Mouse (Mus musculus): ENCODE data around the gene Adssl1.

Gene Adssl1

DNA sequence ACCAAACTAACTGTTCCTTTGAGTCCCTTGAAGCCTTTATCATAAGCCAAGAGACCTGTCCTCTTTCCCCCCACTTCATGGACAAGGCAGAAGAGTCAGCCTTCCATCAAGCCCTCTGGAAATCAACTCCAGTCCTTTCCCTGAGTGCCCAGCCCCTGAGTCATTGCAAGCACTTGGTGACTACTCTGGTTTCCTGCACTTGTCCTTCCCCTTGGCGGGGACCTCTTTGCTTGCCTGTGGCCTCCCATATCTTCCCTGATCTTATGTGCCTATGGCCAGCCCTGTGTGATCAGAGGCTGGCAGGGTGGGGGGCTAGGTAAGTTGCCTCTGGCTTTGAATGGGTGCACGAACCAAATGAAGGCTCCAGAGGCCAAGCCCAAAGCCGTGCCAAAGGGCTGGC, 2.1 kb downstream of the Adssl1 start:
- DNase-seq (ENCODE audit: low spot score in 2 of 2): no peak

DNA sequence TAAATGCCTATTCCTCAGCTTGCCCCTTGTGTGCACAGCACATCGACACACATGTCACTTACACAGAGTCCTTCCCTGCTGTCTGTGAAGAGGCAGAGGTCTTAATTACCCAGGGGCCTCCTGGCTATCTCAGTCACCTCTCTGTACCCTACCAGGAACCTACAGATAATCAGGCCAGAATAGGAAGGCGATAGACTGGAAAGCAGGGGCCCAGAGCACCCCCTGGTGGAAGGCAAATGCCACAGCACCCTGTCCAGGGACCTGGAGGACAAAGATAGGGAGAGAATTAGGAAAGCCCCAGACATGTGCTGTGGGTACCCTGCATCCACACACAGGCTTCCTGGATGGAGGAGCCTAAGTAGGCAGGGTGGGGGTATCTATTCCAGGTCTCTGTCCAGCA, 3.9 kb downstream of the Adssl1 start:
- peak; percentile 57 to 67 for DNase-seq (ENCODE audit: low spot score in 2 of 2)

DNA sequence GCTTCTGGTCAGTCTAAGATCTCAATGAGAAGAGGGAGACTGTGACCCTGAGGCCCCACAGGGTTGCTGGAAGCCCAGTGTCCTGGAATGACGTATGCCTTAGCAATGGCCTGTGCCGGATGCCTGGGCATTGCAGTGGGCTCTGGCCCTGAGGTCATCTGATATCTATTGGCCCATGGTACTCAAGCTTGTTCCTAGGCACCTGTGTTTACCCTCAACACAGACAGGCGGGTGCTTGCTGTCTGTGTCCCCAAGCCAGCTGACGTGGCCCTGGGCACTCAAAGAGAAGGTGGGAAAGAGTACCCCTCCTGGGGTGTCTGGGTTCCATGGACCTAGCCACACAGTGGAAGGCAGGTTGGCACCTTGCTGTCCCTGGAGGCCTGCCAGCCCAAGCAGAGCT, 5.9 kb downstream of the Adssl1 start:
- DNase-seq (ENCODE audit: low spot score in 2 of 2): no peak

DNA sequence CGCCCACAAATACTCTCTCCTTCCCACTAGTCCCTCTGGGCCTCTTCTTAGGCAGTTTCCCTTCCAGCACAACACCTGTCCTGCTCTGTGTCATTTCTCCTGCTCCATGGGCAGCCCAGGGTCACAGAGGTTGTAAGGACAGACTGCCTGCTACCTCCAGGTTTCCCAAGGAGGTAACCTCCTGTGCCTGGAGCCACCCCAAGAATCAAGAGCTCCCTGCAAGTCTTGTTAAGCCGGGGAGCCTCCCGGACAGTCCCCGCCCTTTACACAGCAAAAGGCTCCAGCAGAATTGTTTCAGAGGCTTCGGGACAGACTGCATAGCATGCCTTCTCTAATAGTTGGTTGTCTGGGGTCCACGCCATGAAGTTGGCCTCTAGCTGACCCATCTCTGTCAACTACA, 6.6 kb downstream of the Adssl1 start:
- DNase-seq (ENCODE audit: low spot score in 2 of 2): no peak

DNA sequence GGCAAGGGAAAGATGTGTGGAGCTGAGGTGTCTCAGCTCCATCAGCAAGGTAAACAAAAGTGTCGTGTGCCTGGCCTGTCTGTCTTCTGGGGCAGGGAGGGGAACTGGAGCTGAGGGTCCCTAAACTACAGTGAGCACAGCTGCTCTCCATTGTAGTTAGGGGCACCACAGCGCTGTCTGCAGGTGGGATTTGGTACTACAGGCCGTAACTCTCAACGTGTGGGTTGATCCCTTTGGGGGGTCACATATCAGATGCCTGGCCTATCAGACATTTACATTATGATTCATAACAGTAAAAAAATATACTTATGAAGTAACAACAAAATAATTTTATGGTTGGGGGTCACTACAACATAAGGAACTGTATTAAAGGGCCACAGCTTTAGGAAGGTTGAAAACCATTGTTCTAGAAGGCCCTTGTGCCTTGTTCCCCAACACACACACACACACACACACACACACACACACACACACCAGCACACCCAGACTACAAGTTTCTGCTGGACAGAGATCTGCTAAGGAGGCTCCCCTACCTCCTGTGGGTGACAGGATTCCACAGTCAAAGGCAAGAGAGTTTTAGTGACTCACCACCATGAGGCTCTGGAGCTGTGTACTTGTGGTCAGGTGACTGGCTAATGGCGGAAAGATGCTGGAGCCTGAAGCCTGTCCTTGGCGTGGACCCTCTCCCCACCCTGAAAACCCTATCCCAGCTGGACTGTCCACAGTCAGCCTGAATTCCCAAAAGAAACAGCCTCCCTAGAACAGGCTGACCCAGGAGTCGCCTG, 7.4 kb downstream of the Adssl1 start:
- peak in 1 of 2 experiments; percentile 21 for DNase-seq (ENCODE audit: low spot score in 2 of 2)

DNA sequence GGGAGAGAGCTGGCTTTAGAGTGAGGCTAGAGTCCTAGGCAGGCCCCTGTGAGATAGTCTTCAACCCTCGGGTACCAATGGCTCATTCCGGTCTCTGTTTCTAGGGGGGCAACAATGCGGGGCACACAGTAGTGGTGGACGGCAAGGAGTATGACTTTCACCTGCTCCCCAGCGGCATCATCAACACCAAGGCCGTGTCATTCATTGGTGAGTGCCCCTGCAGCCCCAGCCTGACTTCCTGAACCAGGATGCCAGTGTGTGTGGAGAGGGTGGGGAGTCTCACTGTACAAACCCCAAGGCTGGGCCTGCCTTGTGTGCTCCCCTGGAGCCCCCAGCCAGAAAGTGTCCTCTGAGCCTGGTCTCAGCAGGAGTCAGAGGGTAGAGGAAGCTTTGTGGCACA, 8.4 kb downstream of the Adssl1 start:
- peak in 1 of 2 experiments; percentile 22 for DNase-seq (ENCODE audit: low spot score in 2 of 2)

DNA sequence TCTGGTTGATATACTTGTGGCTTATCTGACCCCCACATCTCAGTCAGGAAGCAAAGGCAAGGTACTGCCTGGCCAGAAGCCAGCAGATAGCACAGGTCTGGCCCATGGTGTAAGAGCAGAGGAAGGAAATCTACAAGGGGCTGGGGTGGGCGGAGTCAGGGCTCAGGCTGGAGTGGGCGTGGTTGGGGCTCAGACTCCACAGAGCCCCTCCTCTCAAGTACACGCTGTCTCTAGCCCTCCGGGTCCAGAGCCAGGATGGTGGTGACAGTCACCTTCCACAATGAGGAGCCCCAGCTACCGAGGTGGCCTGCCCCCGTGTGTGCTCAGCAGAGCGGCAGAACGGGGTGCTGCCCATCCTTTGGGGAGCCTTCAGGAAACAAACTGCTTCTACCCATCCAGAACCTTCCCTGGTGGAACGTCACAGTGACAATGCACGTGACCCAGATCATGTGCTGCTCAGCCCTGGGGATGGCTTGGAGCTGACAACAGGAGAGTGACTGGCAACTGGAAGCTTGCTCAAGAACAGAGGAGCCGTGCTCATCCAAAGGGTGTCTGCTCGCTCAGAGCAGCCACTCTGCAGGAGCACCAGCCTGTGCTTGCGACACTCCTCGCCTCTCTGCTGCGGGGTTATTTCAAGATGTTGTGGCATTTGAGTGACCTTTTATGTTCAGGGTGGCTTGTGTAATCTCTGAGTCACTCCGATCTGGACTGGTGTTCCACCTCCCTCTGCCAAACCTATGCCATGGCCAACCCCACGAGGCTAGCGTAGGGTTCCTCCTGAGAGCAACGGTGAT, 9.3 kb downstream of the Adssl1 start:
- DNase-seq (ENCODE audit: low spot score in 2 of 2): peak; percentile 51 to 61

DNA sequence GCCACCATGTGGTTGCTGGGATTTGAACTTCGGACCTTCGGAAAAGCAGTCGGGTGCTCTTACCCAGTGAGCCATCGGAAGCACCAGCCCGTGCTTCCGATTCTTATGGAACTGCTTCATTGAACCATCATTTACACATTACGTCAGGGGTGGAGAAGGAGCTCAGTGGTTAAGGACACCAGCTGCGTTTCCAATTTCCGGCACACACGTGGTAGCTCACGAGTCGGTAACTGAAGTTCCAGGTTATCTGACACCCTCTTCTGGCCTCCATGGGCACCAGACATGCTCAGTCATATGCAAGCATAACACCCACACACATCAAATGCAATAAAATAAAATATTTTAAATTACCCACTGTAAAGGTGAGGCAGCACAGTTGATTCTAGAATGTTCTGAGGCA, 10.2 kb downstream of the Adssl1 start:
- no peak for DNase-seq (ENCODE audit: low spot score in 2 of 2)

DNA sequence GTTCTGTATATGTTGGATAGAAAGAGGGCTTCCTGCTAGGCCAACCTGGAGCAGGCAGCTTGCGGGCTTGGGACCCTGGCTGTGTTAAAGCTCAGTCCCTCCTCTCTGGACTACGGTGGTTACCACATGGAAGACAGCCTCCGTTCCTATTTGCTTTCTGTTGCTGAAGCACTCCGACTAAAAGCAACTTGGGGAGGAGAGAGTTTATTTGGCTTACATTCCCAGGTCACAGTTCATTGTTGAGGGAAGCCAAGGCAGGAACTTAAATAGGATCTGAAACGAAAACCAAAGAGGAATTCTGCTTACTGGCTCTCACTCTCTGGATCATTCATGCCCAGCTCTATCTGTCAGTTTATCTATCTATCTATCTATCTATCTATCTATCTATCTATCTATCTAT, 11.0 kb downstream of the Adssl1 start:
- no peak for DNase-seq (ENCODE audit: low spot score in 2 of 2)

DNA sequence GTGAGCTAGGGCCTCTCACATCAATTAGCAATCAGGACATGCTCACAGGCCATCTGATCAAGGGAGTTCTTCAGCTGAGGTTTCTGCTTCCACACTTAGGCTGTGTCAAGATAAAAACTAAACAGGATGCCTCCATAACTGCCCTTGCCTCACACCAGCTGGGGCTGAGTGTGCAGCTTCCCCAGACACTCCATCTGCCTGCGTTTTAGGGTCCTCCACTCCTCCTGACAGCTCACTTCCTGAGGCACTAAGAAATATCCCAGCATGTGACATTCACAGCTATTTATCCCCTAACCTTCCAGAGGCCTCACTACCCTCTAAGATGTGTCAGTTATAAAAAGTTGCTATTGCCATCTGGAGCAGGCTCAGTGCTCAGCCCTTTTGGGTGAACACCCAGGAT, 11.6 kb downstream of the Adssl1 start:
- no peak for DNase-seq (ENCODE audit: low spot score in 2 of 2)

DNA sequence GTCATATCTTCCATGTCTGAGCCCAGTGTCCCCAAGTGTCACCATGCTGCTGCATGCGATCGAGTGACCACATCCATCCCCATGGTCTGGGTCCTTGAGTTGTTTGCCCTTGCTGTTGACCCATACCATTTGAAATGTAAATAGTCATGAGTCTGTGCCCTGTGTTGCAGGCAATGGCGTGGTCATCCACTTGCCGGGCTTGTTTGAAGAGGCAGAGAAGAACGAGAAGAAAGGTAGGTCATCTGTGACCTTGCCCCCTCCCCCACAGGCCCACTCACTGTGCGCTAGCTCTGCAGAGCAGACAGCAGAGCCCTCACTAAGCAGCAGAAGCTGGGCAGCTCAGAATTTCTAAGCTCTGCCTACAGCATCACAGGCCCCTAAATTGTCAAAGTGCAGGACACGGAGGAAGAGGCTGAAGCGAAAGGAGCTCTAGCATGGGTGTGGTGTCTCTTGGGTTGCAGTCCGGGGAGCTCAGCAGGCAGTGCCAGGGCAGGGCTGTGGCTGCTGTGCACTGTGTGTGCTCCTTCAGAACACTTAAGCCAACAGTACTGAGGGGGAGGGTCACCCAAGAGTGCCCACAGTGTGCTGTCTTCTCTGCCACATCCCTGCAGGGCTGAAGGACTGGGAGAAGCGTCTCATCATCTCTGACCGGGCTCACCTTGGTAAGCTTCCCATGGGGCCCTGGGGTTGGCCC, 12.4 kb downstream of the Adssl1 start:
- DNase-seq (ENCODE audit: low spot score in 2 of 2): no peak

DNA sequence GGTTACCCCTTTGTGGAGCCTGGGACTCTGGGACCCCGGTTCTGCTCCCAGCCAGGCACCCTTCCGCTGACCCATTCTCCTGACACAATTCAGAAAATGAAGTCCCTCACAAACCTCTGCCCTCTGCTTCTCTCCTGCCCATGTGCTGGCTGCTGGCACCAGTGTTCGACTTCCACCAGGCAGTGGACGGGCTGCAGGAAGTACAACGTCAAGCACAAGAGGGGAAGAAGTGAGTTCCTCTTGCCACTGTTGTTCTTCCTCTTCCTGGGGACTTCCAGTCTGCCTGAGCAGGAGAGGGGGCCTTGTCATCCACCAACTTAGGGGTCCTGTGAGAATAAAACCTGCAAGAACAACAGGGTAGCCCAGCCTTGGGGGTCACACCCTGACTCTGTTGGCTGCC, 13.1 kb downstream of the Adssl1 start:
- peak in 1 of 2 experiments; percentile 20 for DNase-seq (ENCODE audit: low spot score in 2 of 2)

DNA sequence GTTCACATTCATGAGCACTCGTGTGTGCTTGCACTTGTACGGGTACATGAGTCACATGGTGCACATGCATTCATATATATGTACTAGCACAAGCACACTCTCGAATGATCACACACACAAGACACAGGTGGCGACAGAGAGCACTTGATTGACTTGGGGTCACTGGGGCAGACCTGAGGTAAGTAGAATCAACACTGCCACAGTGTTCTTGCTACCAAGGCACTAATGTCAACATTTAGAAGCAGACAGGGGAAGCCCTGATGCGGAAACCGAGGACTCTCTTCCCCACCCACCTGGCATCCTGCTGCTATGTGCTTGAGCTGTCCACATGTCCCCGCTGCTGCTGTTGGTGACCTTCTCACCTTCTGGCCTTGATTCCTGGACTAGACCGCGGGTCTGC, 13.8 kb downstream of the Adssl1 start:
- DNase-seq (ENCODE audit: low spot score in 2 of 2): peak in 1 of 2 experiments; percentile 38

DNA sequence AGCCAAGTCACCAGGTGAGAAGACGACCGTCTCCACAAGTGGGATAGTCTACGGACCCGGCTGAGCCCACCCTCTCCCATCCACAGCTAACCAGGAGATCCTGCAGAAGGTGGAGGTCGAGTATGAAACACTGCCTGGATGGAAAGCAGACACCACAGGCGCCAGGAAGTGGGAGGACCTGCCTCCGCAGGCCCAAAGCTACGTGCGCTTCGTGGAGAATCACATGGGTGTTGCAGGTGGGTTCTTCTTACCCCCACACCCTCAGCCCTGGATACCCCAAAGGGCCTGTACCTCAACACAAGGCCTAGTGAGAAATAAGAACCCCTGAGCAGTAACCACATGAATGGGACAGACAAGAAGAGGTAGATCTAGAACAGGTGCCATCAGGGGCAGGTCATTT, 19.7 kb downstream of the Adssl1 start:
- no peak for DNase-seq (ENCODE audit: low spot score in 2 of 2)

DNA sequence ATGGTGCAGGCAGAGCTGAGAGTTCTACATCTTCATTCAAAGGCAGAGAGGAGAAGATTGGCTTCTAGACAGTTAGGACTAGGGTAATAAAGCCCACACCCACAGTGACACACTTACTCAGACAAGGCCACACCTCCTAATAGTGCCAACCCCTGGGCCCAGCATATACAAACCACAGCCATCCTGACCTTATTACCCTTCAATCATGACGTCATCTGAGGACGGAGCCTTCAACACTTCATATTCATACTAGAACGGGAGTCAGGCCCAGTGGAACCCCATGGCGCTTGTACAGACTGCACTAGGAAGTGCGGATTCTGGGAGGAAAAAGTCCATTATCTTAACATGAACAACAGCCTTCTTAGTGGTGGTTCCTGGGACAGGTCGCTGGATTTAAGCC, 23.3 kb downstream of the Adssl1 start:
- DNase-seq (ENCODE audit: low spot score in 2 of 2): no peak

DNA sequence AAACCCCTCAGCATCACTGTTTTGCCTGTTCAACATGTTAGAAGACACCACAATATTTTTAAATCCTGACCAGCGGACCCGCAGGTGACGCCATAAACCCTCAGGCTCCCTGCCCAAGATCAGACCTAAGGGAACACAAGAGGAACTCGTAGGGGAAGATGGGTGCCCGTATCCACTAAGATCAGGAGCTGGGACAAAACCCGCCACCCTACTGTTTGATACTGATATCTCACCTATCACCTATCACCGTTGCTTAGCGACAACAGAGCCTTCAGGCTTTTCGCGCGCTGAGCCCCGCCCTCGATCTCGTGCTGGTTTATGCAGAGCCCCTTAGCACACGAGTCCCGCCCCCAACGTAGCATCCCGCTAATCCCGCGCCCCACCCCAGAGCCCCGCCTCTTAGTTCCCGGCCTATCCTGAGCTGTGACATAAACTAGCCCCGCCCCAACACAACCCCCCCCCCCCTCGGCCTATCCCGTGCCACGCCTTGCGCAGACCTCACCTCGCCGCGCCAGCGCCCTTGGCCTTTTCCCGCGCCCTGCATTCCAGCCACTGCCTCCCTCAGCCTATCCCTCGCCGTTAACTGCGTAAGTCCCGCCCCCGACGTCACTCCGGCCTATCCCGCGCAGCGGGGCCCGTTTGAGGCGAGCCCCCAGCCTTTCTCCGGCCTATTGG, 24.5 kb downstream of the Adssl1 start, which contains the start of gene Siva1:
Gene Siva1 (plus strand): TSS at position 500 of the 675 bp plus-strand sequence.
- peak; percentile 96 to 98 for DNase-seq (ENCODE audit: low spot score in 2 of 2)

DNA sequence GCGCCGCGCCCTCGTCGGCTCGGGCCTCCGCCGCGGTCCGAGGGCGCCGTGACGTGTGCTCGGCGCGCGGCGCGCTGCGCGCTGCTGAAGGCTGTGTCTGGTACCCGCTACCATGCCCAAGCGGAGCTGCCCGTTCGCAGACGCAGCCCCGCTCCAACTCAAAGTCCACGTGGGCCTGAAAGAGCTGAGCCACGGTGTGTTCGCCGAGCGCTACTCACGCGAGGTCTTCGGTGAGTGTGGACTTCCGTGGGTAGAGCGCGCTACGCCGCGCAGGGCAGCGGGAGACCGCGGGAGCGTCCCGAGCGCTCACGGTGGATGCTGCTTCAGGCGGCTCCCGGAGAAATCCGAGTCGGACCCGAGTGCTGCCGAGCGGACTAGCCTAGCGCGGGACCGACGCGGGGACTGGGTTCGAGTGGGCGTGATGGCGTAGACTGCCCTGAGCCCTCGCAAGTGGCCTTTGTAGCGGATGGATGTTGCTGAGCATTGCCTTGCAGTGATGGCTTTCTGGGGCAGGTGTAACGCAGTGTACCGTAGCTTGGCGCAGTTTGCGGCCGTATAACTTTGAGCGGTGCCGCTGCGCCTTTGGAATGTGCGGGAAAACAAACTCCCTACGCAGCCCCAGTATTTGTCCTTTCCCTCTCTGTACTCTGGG, 25.1 kb downstream of the Adssl1 start:
- no peak for DNase-seq (ENCODE audit: low spot score in 2 of 2)

DNA sequence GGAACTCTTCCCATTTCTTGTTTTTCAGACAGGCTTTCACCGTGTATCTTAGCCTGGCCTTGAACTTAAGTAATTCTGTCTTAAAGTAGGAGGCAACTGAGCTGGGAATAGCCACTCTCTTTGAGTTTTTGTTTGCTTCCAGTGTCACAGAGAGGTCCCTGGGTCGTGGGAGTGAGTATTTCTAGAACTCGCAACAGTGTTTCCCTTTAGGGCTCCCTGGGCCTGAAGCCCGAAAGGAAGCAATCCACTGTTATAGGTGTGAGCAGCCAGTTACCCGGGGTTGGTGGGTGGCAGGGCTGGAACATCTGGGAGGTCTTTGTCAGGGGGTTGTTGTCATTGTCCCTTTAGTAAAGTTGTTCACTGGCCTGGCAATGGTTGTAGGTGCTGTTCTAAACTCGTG, 26.3 kb downstream of the Adssl1 start:
- no peak for DNase-seq (ENCODE audit: low spot score in 2 of 2)

DNA sequence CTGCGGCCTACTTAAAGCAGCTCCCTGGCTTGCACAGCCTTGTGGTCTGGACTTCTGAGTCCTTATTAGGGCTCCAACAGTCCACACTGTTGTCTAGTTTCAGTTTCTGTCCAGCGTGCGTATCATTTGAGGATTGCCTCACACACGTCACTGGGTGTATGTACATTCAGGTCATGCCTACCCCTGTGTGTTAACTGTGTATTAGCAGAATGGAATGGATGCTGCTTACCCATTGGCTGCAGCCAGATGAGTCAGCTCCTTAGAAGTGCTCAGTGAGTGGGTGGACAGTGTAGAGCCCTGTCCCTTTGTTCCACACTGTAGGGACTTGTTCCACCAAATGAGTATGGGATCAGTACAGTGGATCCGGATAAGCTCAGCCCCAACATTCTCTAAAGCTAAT, 28.2 kb downstream of the Adssl1 start:
- no peak for DNase-seq (ENCODE audit: low spot score in 2 of 2)

DNA sequence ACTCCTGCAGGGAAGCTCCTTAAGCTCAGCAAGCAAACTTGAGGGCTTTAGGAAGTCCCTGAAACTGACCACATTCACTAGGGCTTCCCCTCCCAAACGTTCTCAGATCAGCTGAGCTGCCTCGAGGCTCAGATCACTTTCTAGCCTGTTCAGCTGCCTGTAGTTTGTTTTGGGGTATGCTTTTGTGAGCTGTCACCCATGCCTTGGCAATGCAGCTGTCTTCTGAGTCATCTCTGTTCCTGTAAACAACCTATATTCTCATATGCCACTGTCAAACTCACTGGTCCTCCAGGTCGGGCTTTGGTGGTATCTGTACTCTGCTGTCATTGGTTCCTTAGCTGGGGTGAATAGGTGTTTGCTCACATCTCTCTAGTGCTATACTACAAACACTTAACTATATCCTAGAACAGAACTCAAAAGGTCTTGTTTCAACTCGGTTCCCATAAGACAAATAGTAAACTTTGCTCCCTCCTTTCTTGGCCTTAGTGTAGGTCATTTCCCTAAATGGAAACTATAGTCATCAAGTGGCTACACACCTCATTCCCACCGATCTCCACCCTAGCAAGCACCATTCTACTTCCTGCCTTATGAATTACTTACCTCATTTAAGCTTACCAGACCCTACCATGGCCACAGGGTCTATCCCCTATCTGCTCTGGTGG, 32.1 kb downstream of the Adssl1 start:
- no peak for DNase-seq (ENCODE audit: low spot score in 2 of 2)
